Mouse (Mus musculus) kidney, adult 2 months (tissue): Measurements from ENCODE around the gene Tctex1d4.

Experiments
- CTCF ChIP-seq: fragments of 200-500 bp; conservative IDR thresholded peaks from 2 replicates; pipeline ENCODE4 v1.5.1; 2011; ENCODE audit warnings: low read depth, mild to moderate bottlenecking, control low read depth, low read length, moderate library complexity, mixed read lengths; ENCODE audit not compliant: insufficient read depth, insufficient read length
- POLR2A ChIP-seq: fragments of 200-500 bp; IDR thresholded peaks from one replicate; pipeline ENCODE4 v1.6.1; 2011; ENCODE audit warnings: low read depth, low read length, control low read depth

GRCm38 (mm10) chr4:117110249-117110648 is 16.3 kb upstream of the Tctex1d4 start:
- no peak for TF ChIP-seq POLR2A
- TF ChIP-seq CTCF: no peak
